Mouse (Mus musculus) kidney, postnatal 10 days (tissue): ENCODE data around the gene Olfr1297.

Source experiments
- DNase-seq: peaks from one replicate; pipeline ENCODE4 v3.0.0; 2021; ENCODE audit warnings: mixed read lengths

Gene Olfr1297

GRCm38 (mm10) chr2:111626397-111626796 is at the start of gene Olfr1297:
Gene Olfr1297 (minus strand): TSS chr2:111626497.
- no peak for DNase-seq

DNA sequence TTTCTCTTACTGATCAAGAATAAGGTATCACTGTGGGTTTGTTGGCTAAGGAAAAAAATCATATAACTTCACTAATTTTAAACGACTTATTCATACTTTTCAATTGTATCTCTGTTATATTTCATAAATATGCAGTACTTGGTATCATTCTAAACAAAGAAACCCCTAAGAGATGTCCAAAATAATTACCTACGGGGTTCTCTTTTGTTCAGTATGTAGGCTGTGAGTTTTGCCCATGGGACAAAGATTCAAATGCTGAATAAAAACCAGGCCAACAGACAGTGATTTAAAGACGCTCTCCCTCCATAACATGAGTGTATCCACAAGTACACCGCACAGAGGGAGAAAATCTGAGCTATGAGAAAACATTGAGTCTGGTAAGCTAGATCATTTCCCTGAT is 34.8 kb upstream of the Olfr1297 start, which contains the start of gene Olfr1299:
TSS of gene Olfr1299 (plus strand) at position 301 of the 400 bp plus-strand sequence.
- no peak for DNase-seq

- DNase-seq: no peak
These were observed 22.8 kb upstream of the Olfr1297 start, which contains the start of gene Olfr1298 for GRCm38 (mm10) chr2:111649101-111649500. Gene Olfr1298 (minus strand): TSS chr2:111649201.

DNA sequence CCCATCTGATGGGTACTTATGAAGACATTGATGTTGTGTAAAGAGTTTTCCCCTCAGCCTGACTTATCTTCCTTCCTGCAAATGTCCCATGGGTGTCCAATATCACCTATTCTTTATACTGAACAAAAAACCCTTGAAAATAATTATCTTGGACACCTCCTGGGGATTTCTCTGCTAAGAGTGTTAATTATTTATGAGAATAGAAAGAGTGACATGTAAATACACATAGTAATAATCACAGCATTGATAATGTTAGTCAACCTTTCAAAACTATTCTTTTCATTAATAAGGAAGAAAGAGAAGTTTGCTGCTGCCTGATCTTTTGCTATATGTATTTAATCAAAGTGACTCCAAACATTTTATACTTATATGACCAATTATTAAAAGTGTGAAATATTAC is 56.7 kb downstream of the Olfr1297 start, which contains the start of gene Olfr1295:
TSS of gene Olfr1295 (minus strand) at position 101 of the 400 bp plus-strand sequence.
- DNase-seq: no peak
